In the genomic region with DNA sequence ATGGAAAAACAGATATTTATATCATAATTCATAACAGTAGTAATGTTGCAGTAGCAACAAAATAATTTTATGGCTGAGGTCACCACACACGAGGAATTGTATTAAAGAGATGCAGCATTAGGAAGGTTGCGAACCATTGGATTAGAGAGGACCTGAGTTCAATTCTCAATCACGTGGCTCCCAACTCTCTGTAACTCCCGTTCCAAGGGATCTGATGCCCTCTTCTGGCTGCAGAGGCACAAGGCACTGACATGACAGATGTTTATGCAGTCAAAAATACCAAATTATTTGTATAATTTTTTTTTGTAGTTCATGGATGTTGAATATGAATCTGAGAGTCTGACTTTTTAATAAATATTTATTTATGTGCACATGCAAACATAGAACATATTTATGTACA, we compare ENCODE assay signal across 12 mouse cellular contexts. TPM values are rescaled to one million over a fixed set of nuclear protein-coding genes. Genes with fewer than 3 reads are reported as not detected.
A peak's percentile ranks its signal among the peaks of the same experiment; 100 is the strongest.
DNase-seq lines count a peak whose midpoint lies in the region; ATAC-seq and TF ChIP-seq lines count a peak whose summit lies in the region.
"Had no signal": no experiment of that assay in that cellular context is flagged by ENCODE, and none has a peak within 500 bp of the region (broad histone marks: within the 10 kb centered on the region; RNA-seq: fewer than 3 reads in every experiment).

No protein-coding gene starts in this region.

- no peak overlapping the region for H3K27ac ChIP-seq in lung, postnatal 0 days (ENCODE audit: low read length)
- no peak overlapping the region for H3K27ac ChIP-seq in thymus, adult 2 months (ENCODE audit: control insufficient read depth, insufficient read depth, low read length)

- DNase-seq in adrenal gland, postnatal 36 days = peak; percentile 13 to 17
- no peak for DNase-seq in adrenal gland, adult 2 months
- DNase-seq in lung, postnatal 0 days (ENCODE audit: low spot score) = no peak
- DNase-seq in lung, postnatal 14 days = no peak
- peak; percentile 21 for DNase-seq in brain, adult 2 months (ENCODE audit: low read depth, low spot score)
- DNase-seq in thymus, adult 2 months = peak; percentile 63
- DNase-seq in spleen, postnatal 36 days (ENCODE audit: low spot score in 2 of 2) = no peak
- no peak for DNase-seq in layer of hippocampus, adult 9-10 months (ENCODE audit: low spot score)
- DNase-seq: B cell, adult 2 months; cerebellum, adult 9-10 months had no signal

- no peak for TF ChIP-seq POLR2A in thymus, adult 2 months (IDR thresholded peaks at IDR 0.05; ENCODE audit: control insufficient read depth, extremely low read depth, insufficient read depth, low read length, poor library complexity)

- no peaks in the 10 kb centered on the region for H3K4me1 ChIP-seq in lung, postnatal 0 days (ENCODE audit: insufficient read depth, low read depth, low read length)
- no peaks in the 10 kb centered on the region for H3K4me1 ChIP-seq in thymus, adult 2 months (replicated peaks; ENCODE audit: control insufficient read depth, insufficient read depth, low read length)
- H3K4me1 ChIP-seq: megakaryocyte, embryonic 14.5 days had no signal

- H3K4me2 ChIP-seq in lung, postnatal 0 days (replicated peaks; ENCODE audit: low read depth, low read length) = no peak overlapping the region

- no peak overlapping the region for H3K9ac ChIP-seq in lung, postnatal 0 days (replicated peaks; ENCODE audit: low read depth)

- H3K4me3 ChIP-seq in lung, postnatal 0 days (ENCODE audit: low read depth, low read length) = no peak overlapping the region
- no peak overlapping the region for H3K4me3 ChIP-seq in thymus, adult 2 months (ENCODE audit: control insufficient read depth, insufficient read depth, low read length)
- H3K4me3 ChIP-seq: megakaryocyte, embryonic 14.5 days had no signal

- ATAC-seq in lung, postnatal 0 days = no peak
- ATAC-seq: hindbrain, embryonic 16.5 days had no signal

- no peaks in the 10 kb centered on the region for H3K9me3 ChIP-seq in lung, postnatal 0 days (ENCODE audit: low read length)
- H3K9me3 ChIP-seq: megakaryocyte, embryonic 14.5 days had no signal

- no peaks in the 10 kb centered on the region for H3K36me3 ChIP-seq in lung, postnatal 0 days (ENCODE audit: insufficient read depth, low read length)
- no peaks in the 10 kb centered on the region for H3K36me3 ChIP-seq in thymus, adult 2 months (ENCODE audit: control insufficient read depth, insufficient read depth, low read length)

- TF ChIP-seq EP300 in lung, postnatal 0 days (IDR thresholded peaks at IDR 0.05) = no peak

- 61% methylated on average over 4 of the region's 4 CpGs for whole genome bisulfite sequencing in lung, postnatal 0 days
- WGBS in thymus, adult 2 months = 64% methylated on average over 4 of the region's 4 CpGs

- peak; percentile 51 for TF ChIP-seq CTCF in lung, postnatal 0 days (IDR thresholded peaks at IDR 0.05)
- TF ChIP-seq CTCF in thymus, adult 2 months (IDR thresholded peaks at IDR 0.05; ENCODE audit: borderline replicate concordance, control insufficient read depth, extremely low read depth, insufficient read depth, low read length, poor library complexity) = no peak

- H3K27me3 ChIP-seq in lung, postnatal 0 days (replicated peaks; ENCODE audit: insufficient read depth, low read length) = no peaks in the 10 kb centered on the region
- H3K27me3 ChIP-seq in thymus, adult 2 months (ENCODE audit: control insufficient read depth, insufficient read depth, low read length) = no peaks in the 10 kb centered on the region
- H3K27me3 ChIP-seq: megakaryocyte, embryonic 14.5 days had no signal

RNA-seq across cellular contexts. Expression of gene Spag16, which starts 51.2 kb away (rescaled TPM):
- not detected for total RNA-seq in adrenal gland, postnatal 36 days (2021)
- not detected for total RNA-seq in adrenal gland, adult 2 months (2021)
- not detected in 2 replicates for polyA plus RNA-seq in adrenal gland, adult 2 months (2012; rRNA removed)
- polyA plus RNA-seq in lung, postnatal 0 days (2015; fragmentation: Nextera tagmentation; extraction: Ambion mirVana) = 3.3 and 3.8 TPM in 2 replicates
- 0.24 and 0.32 TPM in 2 replicates for polyA plus RNA-seq in thymus, adult 2 months (2012; rRNA removed)

Comparison
In these comparisons a context has a peak if more than half of its experiments do, and no peak if none do; other contexts are left out.
1. DNase-seq: peak in adrenal gland, postnatal 36 days (2 of 2), brain, adult 2 months (single experiment) and thymus, adult 2 months (single experiment); none in adrenal gland, adult 2 months (single experiment), lung, postnatal 0 days (single experiment), lung, postnatal 14 days (single experiment), spleen, postnatal 36 days (0 of 2) and layer of hippocampus, adult 9-10 months (single experiment).